Mouse (Mus musculus) MEL (cell line): ENCODE results near the gene Lyrm7. TPM values are rescaled to one million over a fixed set of nuclear protein-coding genes. Genes with fewer than 3 reads are reported as not detected.

Experiments
- DNase-seq: peaks from one replicate; pipeline ENCODE4 v3.0.0; 2011; ENCODE audit warnings: low read depth, low spot score
- H3K27ac ChIP-seq: 2 replicates; pipeline ENCODE4 v1.5.1; 2012; ENCODE audit warnings: low read depth, mild to moderate bottlenecking, control low read depth, low read length, moderate library complexity; ENCODE audit not compliant: control insufficient read depth
- H3K27me3 ChIP-seq, 2 experiments: fragments of 150-350 bp in 1 of 2; sonication (generic) in 1 of 2; 2 replicates each; pipeline ENCODE4 v1.6.1; 2012; ENCODE audit warnings: low read length in 2 of 2, mild to moderate bottlenecking in 2 of 2, improper control_type of control experiment in 1 of 2, moderate library complexity in 1 of 2; ENCODE audit not compliant: insufficient read depth in 2 of 2, control insufficient read depth in 1 of 2
- H3K36me3 ChIP-seq, 2 experiments: 2 replicates each; pipeline ENCODE4 v1.6.1; 2012 to 2014; ENCODE audit warnings: low read length in 2 of 2, improper control_type of control experiment in 1 of 2, inconsistent platforms in 1 of 2, mild to moderate bottlenecking in 1 of 2; ENCODE audit not compliant: insufficient read depth in 2 of 2, control insufficient read depth in 1 of 2
- H3K4me1 ChIP-seq, 2 experiments: fragments of 150-350 bp in 1 of 2; sonication (generic) in 1 of 2; 2 replicates each; pipeline ENCODE4 v1.6.1; 2012; ENCODE audit warnings: low read length in 2 of 2, improper control_type of control experiment in 1 of 2, mild to moderate bottlenecking in 1 of 2; ENCODE audit not compliant: insufficient read depth in 2 of 2, control insufficient read depth in 1 of 2
- H3K4me3 ChIP-seq, 2 experiments: fragments of 150-350 bp in 1 of 2; sonication (generic) in 1 of 2; 2 replicates each; pipeline ENCODE4 v1.5.1; 2012; ENCODE audit warnings: low read depth in 2 of 2, low read length in 2 of 2, mild to moderate bottlenecking in 2 of 2, moderate library complexity in 2 of 2, control low read depth in 1 of 2, improper control_type of control experiment in 1 of 2; ENCODE audit not compliant: control insufficient read depth in 1 of 2, insufficient read depth in 1 of 2
- H3K79me2 ChIP-seq: 2 replicates; pipeline ENCODE4 v1.6.1; 2012; ENCODE audit warnings: mild to moderate bottlenecking, low read length, moderate library complexity; ENCODE audit not compliant: control insufficient read depth, poor library complexity, insufficient read depth
- H3K9ac ChIP-seq: 2 replicates; pipeline ENCODE4 v1.6.1; 2012; ENCODE audit warnings: low read depth, mild to moderate bottlenecking, control low read depth, low read length, moderate library complexity; ENCODE audit not compliant: control insufficient read depth, poor library complexity, severe bottlenecking
- H3K9me3 ChIP-seq: fragments of 150-350 bp; sonication (generic); replicated peaks from 2 replicates; pipeline ENCODE4 v1.6.1; 2012; ENCODE audit warnings: mild to moderate bottlenecking, low read length, improper control_type of control experiment, moderate library complexity; ENCODE audit not compliant: insufficient read depth
- BHLHE40 ChIP-seq: IDR thresholded peaks from 2 replicates; pipeline ENCODE4 v1.6.1; 2012; ENCODE audit warnings: low read depth, mild to moderate bottlenecking, inconsistent platforms, low read length, improper control_type of control experiment, borderline replicate concordance
- CHD1 ChIP-seq: IDR thresholded peaks from 2 replicates; pipeline ENCODE4 v1.6.1; 2012; ENCODE audit warnings: low read depth, mild to moderate bottlenecking, inconsistent platforms, low read length, improper control_type of control experiment
- CHD2 ChIP-seq: IDR thresholded peaks from 2 replicates; pipeline ENCODE4 v1.6.1; 2011; ENCODE audit warnings: low read length, improper control_type of control experiment
- E2F4 ChIP-seq: IDR thresholded peaks from 2 replicates; pipeline ENCODE4 v1.6.1; 2011; ENCODE audit warnings: low read depth, low read length, improper control_type of control experiment, borderline replicate concordance
- ELF1 ChIP-seq: IDR thresholded peaks from 2 replicates; pipeline ENCODE4 v1.6.1; 2014; ENCODE audit warnings: low read depth, mild to moderate bottlenecking, inconsistent platforms, low read length, improper control_type of control experiment, moderate library complexity
- EP300 ChIP-seq, 2 experiments: IDR thresholded peaks; 2 replicates each; pipeline ENCODE4 v1.6.1; 2011; ENCODE audit warnings: improper control_type of control experiment in 2 of 2, low read length in 2 of 2, low read depth in 1 of 2, mild to moderate bottlenecking in 1 of 2
- ETS1 ChIP-seq: IDR thresholded peaks from 2 replicates; pipeline ENCODE4 v1.6.1; 2012; ENCODE audit warnings: low read depth, mild to moderate bottlenecking, inconsistent platforms, low read length, improper control_type of control experiment, moderate library complexity
- GATA1 ChIP-seq: IDR thresholded peaks from 2 replicates; pipeline ENCODE4 v1.6.1; 2011; ENCODE audit warnings: low read depth, low read length, improper control_type of control experiment
- HCFC1 ChIP-seq: IDR thresholded peaks from 2 replicates; pipeline ENCODE4 v1.6.1; 2012; ENCODE audit warnings: low read depth, mild to moderate bottlenecking, inconsistent platforms, low read length, improper control_type of control experiment, moderate library complexity
- JUND ChIP-seq: IDR thresholded peaks from 2 replicates; pipeline ENCODE4 v1.6.1; 2011; ENCODE audit warnings: low read depth, mild to moderate bottlenecking, improper control_type of control experiment, low read length
- KAT2A ChIP-seq: conservative IDR thresholded peaks from 2 replicates; pipeline ENCODE4 v1.6.1; 2012; ENCODE audit warnings: low read depth, low read length, improper control_type of control experiment, inconsistent platforms
- MAX ChIP-seq: IDR thresholded peaks from 2 replicates; pipeline ENCODE4 v1.6.1; 2011; ENCODE audit warnings: low read length, improper control_type of control experiment
- MAZ ChIP-seq: IDR thresholded peaks from 2 replicates; pipeline ENCODE4 v1.6.1; 2012; ENCODE audit warnings: low read depth, mild to moderate bottlenecking, inconsistent platforms, low read length, improper control_type of control experiment
- MXI1 ChIP-seq: IDR thresholded peaks from 2 replicates; pipeline ENCODE4 v1.6.1; 2011; ENCODE audit warnings: mild to moderate bottlenecking, low read depth, low read length, improper control_type of control experiment
- NELFE ChIP-seq: IDR thresholded peaks from 2 replicates; pipeline ENCODE4 v1.6.1; 2011; ENCODE audit warnings: low read depth, low read length, improper control_type of control experiment
- NRF1 ChIP-seq: IDR thresholded peaks from 2 replicates; pipeline ENCODE4 v1.6.1; 2014; ENCODE audit warnings: low read depth, mild to moderate bottlenecking, inconsistent platforms, low read length, improper control_type of control experiment, moderate library complexity; ENCODE audit not compliant: poor library complexity, insufficient read depth, severe bottlenecking
- POLR2A ChIP-seq, 2 experiments: IDR thresholded peaks; 2 replicates each; pipeline ENCODE4 v1.6.1; 2011 to 2012; ENCODE audit warnings: low read length in 2 of 2, mild to moderate bottlenecking in 2 of 2, control low read depth in 1 of 2, improper control_type of control experiment in 1 of 2, low read depth in 1 of 2, moderate library complexity in 1 of 2; ENCODE audit not compliant: control insufficient read depth in 1 of 2, insufficient read depth in 1 of 2, poor library complexity in 1 of 2
- POLR2AphosphoS2 ChIP-seq: IDR thresholded peaks from 2 replicates; pipeline ENCODE4 v1.6.1; 2011; ENCODE audit warnings: low read length, improper control_type of control experiment
- RAD21 ChIP-seq: IDR thresholded peaks from 2 replicates; pipeline ENCODE4 v1.6.1; 2011; ENCODE audit warnings: mild to moderate bottlenecking, low read depth, low read length, improper control_type of control experiment
- SIN3A ChIP-seq: IDR thresholded peaks from 2 replicates; pipeline ENCODE4 v1.6.1; 2012; ENCODE audit warnings: low read length, improper control_type of control experiment, inconsistent platforms
- SMC3 ChIP-seq: IDR thresholded peaks from 2 replicates; pipeline ENCODE4 v1.6.1; 2011; ENCODE audit warnings: low read depth, low read length, improper control_type of control experiment
- TBP ChIP-seq: IDR thresholded peaks from 2 replicates; pipeline ENCODE4 v1.8.0; 2011; ENCODE audit warnings: low read depth, low read length, improper control_type of control experiment
- TCF12 ChIP-seq: IDR thresholded peaks from 2 replicates; pipeline ENCODE4 v1.6.1; 2014; ENCODE audit warnings: low read depth, mild to moderate bottlenecking, inconsistent platforms, low read length, improper control_type of control experiment, moderate library complexity
- UBTF ChIP-seq: IDR thresholded peaks from 2 replicates; pipeline ENCODE4 v1.6.1; 2012; ENCODE audit warnings: low read depth, mild to moderate bottlenecking, inconsistent platforms, low read length, improper control_type of control experiment, moderate library complexity, borderline replicate concordance; ENCODE audit not compliant: insufficient read depth
- USF1 ChIP-seq: IDR thresholded peaks from 2 replicates; pipeline ENCODE4 v1.6.1; 2014; ENCODE audit warnings: low read depth, mild to moderate bottlenecking, inconsistent platforms, low read length, improper control_type of control experiment, moderate library complexity
- ZKSCAN1 ChIP-seq: IDR thresholded peaks from 2 replicates; pipeline ENCODE4 v1.6.1; 2012; ENCODE audit warnings: low read depth, mild to moderate bottlenecking, inconsistent platforms, low read length, improper control_type of control experiment, moderate library complexity
- ZMIZ1 ChIP-seq: IDR thresholded peaks from 2 replicates; pipeline ENCODE4 v1.6.1; 2012; ENCODE audit warnings: low read depth, mild to moderate bottlenecking, inconsistent platforms, low read length, improper control_type of control experiment, moderate library complexity
- ZNF384 ChIP-seq: IDR thresholded peaks from 2 replicates; pipeline ENCODE4 v1.6.1; 2012; ENCODE audit warnings: low read depth, mild to moderate bottlenecking, inconsistent platforms, low read length, improper control_type of control experiment
- polyA plus RNA-seq, 2 experiments: library from polyadenylated mRNA; stranded (reverse) in 1 of 2; unstranded in 1 of 2; fragments of >175 nt in 1 of 2; fragments of >200 nt in 1 of 2; gene quantifications; 2 replicates each; pipeline versions ENCODE4 v1.2.1 to v1.2.4; 2012; ENCODE audit warnings: low replicate concordance in 2 of 2, low read depth in 1 of 2; ENCODE audit not compliant: insufficient read length in 2 of 2, insufficient read depth in 1 of 2, missing spikeins in 1 of 2
- total RNA-seq: library from RNA; depleted of rRNA; stranded (reverse); fragments of 300-350 nt; gene quantifications from 2 replicates; pipeline ENCODE4 v1.2.3, GENCODE M21; 2012

The Lyrm7 gene
- total and polyA plus RNA-seq, 3 experiments, result 12.3 to 188 (median 20.9) TPM

DNA sequence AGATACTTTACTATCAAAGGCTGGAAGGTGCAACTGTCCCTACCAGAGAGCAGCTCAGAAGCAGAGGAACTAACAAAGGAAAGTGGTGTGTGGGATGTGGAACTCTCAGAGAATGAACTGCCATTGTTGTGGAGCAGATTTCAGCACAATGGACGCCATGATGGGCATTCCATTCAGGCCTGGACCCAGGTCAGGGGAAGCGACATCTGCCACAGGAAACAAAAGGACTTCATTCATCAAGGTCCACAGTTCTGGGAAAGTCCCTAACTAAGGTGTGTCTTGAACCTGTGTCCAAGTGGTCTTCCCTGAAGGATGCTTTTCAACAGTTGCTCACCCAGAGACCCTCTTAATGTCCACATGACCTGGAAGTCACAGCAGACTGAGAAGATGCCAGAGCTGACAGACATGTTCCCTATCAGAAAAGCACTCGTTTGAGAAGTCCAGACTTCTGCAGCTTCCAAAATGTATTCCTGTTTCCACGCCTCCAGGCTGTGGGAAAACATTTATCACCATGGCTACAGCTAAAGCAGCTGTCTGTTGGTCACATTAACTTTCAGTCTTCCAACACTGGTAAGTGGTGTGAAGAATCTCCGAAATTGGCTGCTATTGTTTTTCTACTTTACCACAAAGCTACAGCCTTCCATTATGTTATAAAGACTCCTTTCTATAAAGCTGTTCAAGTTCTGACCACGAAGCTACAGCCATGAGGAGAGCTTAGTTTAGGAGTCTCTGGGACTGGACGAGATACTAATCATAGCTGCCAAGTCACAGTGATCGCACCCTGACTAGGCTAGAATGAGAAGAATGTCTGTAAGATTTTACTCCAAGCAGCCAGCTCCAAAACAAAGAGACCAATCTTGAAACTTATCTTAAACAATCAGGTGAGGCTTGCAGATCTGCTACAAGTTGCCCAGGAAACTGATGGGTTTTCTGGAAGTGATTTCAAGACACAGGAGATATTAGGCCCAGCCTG, 15.0 kb downstream of the Lyrm7 start:
- Histone ChIP-seq H3K9me3 (no peaks in the 10 kb centered on the region), H3K36me3 (peaks cover 0 to 12% of the 10 kb centered on the region in 2 experiments; a peak in 2 of 4 replicates), H3K4me3 (no peak overlapping the region), H3K9ac (no peak overlapping the region)
- TF ChIP-seq ETS1 (no peak), E2F4 (no peak), MXI1 (no peak), ELF1 (no peak), GATA1 (no peak), MAX (no peak), USF1 (no peak), CHD1 (no peak), POLR2A (IDR thresholded peaks at IDR 0.05; ENCODE audit: control insufficient read depth in 1 of 2, insufficient read depth in 1 of 2, low read depth in 1 of 2, low read length in 2 of 2, poor library complexity in 1 of 2) (no peak), KAT2A (no peak), HCFC1 (no peak), TCF12 (no peak), POLR2AphosphoS2 (no peak), NRF1 (no peak), EP300 (IDR thresholded peaks at IDR 0.05; ENCODE audit: low read depth in 1 of 2, low read length in 2 of 2) (no peak), NELFE (no peak), SIN3A (no peak), CHD2 (no peak)
- TF ChIP-seq, all 39 proteins: peak for 0
- H3K27me3 ChIP-seq, result no peaks in the 10 kb centered on the region
- H3K27ac ChIP-seq, result no peak overlapping the region
- no peak for DNase-seq
- no peaks in the 10 kb centered on the region for H3K79me2 ChIP-seq
- H3K4me1 ChIP-seq, result peaks cover 7 to 11% of the 10 kb centered on the region in 2 experiments

DNA sequence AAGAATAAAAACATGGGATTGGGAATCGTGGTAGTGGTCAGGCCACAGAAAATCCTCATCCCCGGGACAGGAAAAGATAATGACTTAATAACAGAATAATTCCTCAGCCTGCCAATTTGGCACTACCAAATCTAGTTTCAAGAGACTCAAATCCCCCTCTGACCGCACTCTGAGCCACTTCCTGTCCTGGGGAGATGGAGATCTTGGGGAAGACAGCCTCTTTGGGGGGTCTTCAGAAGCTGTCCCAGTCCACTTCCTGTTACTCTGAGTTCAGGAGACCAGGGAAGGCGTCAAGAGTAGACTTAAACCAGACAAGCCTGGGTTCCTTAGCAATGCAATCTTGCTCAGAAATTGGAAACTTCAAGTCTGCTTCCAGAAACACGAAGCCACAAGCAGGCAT, 15.8 kb downstream of the Lyrm7 start:
- H3K27ac ChIP-seq, result no peak overlapping the region
- H3K4me1 ChIP-seq, result peaks cover 0 to 3% of the 10 kb centered on the region in 2 experiments; a peak in 3 of 4 replicates
- no peak overlapping the region for H3K9ac ChIP-seq
- no peaks in the 10 kb centered on the region for H3K79me2 ChIP-seq
- no peak for DNase-seq
- H3K36me3 ChIP-seq, result peaks cover 0 to 4% of the 10 kb centered on the region in 2 experiments; a peak in 2 of 4 replicates
- H3K4me3 ChIP-seq, result no peak overlapping the region
- TF ChIP-seq NRF1, result no peak
- TF ChIP-seq BHLHE40, result no peak
- no peak for TF ChIP-seq ZKSCAN1
- no peak for TF ChIP-seq KAT2A
- no peak for TF ChIP-seq SMC3
- no peak for TF ChIP-seq ZNF384
- TF ChIP-seq JUND, result no peak
- no peak for TF ChIP-seq EP300 (IDR thresholded peaks at IDR 0.05; ENCODE audit: low read depth in 1 of 2, low read length in 2 of 2)
- no peak for TF ChIP-seq NELFE
- TF ChIP-seq TBP, result no peak
- no peak for TF ChIP-seq MAZ
- TF ChIP-seq MXI1, result no peak
- no peak for TF ChIP-seq ZMIZ1
- TF ChIP-seq GATA1, result no peak
- no peak for TF ChIP-seq UBTF
- TF ChIP-seq TCF12, result no peak
- no peak for TF ChIP-seq RAD21
- TF ChIP-seq, all 39 proteins: peak for 0
- Histone ChIP-seq H3K27me3 (no peaks in the 10 kb centered on the region), H3K9me3 (no peaks in the 10 kb centered on the region)
